Mouse (Mus musculus) liver, embryonic 14.5 days (tissue): ENCODE measurements around the gene Crnkl1.

ENCODE experiments used
- CTCF ChIP-seq: IDR thresholded peaks from 2 replicates; pipeline ENCODE4 v1.5.1; 2016; ENCODE audit warnings: antibody characterized with exemption, low read depth, control low read depth
- EP300 ChIP-seq: IDR thresholded peaks from 2 replicates; pipeline ENCODE4 v1.6.1; 2016; ENCODE audit warnings: antibody characterized with exemption, low read depth

GRCm38 (mm10) chr2:145881932-145882331 is 52.9 kb downstream of the Crnkl1 start:
- TF ChIP-seq EP300 = no peak
- TF ChIP-seq CTCF = no peak
